Mouse (Mus musculus) central nervous system, embryonic 14 days (tissue): ENCODE results near the gene Prkcz. TPM values are rescaled to one million over a fixed set of nuclear protein-coding genes. Genes with fewer than 3 reads are reported as not detected.

Experiments
- polyA plus RNA-seq: library from polyadenylated mRNA; depleted of rRNA; stranded (reverse); fragments of >200 nt; gene quantifications from 2 replicates; pipeline ENCODE4 v1.2.3, GENCODE M21; 2012; rRNA removed

Gene Prkcz
- 58.1 and 62.0 TPM in 2 replicates for polyA plus RNA-seq

GRCm38 (mm10) chr4:155361303-155361791, at the start of gene Prkcz:
Gene Prkcz (minus strand): TSS chr4:155361361.

DNA sequence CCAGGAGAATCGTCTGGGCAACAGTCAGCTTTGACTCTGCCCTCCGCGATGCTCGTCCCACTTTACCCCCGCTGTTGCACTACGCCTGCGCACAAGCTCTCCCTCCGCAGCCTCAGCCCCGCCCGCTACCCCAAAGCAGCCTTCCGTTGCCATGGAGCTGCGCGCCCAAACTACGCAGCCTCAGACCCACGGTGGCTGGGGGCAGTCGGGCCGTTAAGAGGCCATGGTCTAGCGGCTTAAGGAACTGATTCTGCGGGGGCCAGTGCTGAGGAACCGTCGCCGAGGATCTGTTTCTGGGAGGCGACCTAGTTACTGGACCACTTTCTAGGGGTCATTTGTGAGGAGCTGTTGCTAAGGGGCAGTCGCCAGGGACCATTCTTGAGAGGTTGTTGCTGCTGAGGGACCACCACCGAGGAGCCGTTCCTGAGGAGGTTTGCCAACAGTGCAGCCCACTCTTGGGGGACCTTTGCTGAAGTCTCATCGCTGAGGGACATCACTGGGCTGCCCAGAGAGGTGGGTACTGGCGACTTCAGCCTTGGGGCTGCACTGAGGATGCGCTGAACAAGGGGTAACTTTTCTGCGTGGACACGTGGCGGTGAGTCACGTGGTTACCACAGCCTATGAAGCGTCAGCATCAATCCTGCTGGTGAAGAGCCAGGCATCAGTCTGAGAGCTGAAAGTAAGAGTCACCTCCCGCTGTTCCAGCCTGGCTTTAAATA, 48.1 kb upstream of the Prkcz start, which contains the start of gene Cfap74:
TSS of gene Cfap74 (plus strand) at position 133 of the 719 bp plus-strand sequence.

GRCm38 (mm10) chr4:155397511-155398221, 36.5 kb upstream of the Prkcz start, which contains the start of gene Gabrd:
Gene Gabrd (minus strand): TSS chr4:155398112.

GRCm38 (mm10) chr4:155249648-155250351, 111.4 kb downstream of the Prkcz start, which contains the start of gene Faap20:
Gene Faap20 (plus strand): TSS chr4:155249802.

GRCm38 (mm10) chr4:155222552-155222840, 138.7 kb downstream of the Prkcz start, which contains the start of gene Ski:
Gene Ski (minus strand): TSS chr4:155222592.

Other genes starting within 250 kb of the Prkcz start
- 38.4 and 44.7 TPM in 2 replicates for gene Ski, start 138.8 kb downstream of the Prkcz start, polyA plus RNA-seq
- 74.3 and 75.6 TPM in 2 replicates for gene Faap20, start 111.6 kb downstream of the Prkcz start, polyA plus RNA-seq
- 0.39 and 0.74 TPM in 2 replicates for gene Gabrd, start 36.8 kb upstream of the Prkcz start, polyA plus RNA-seq
- gene Cfap74, start 47.8 kb upstream of the Prkcz start, polyA plus RNA-seq = 5.6 and 6.5 TPM in 2 replicates
- 0.23 and 0.36 TPM in 2 replicates for gene Tmem52, start 107.8 kb upstream of the Prkcz start, polyA plus RNA-seq
- gene Gnb1, start 130.0 kb upstream of the Prkcz start, polyA plus RNA-seq = 708 and 773 TPM in 2 replicates
- 80.8 and 92.1 TPM in 2 replicates for gene Nadk, start 201.0 kb upstream of the Prkcz start, polyA plus RNA-seq
- 15.5 and 15.9 TPM in 2 replicates for gene Slc35e2, start 240.1 kb upstream of the Prkcz start, polyA plus RNA-seq